Comparison of ENCODE assay signal across 9 mouse cellular contexts in the genomic region with DNA sequence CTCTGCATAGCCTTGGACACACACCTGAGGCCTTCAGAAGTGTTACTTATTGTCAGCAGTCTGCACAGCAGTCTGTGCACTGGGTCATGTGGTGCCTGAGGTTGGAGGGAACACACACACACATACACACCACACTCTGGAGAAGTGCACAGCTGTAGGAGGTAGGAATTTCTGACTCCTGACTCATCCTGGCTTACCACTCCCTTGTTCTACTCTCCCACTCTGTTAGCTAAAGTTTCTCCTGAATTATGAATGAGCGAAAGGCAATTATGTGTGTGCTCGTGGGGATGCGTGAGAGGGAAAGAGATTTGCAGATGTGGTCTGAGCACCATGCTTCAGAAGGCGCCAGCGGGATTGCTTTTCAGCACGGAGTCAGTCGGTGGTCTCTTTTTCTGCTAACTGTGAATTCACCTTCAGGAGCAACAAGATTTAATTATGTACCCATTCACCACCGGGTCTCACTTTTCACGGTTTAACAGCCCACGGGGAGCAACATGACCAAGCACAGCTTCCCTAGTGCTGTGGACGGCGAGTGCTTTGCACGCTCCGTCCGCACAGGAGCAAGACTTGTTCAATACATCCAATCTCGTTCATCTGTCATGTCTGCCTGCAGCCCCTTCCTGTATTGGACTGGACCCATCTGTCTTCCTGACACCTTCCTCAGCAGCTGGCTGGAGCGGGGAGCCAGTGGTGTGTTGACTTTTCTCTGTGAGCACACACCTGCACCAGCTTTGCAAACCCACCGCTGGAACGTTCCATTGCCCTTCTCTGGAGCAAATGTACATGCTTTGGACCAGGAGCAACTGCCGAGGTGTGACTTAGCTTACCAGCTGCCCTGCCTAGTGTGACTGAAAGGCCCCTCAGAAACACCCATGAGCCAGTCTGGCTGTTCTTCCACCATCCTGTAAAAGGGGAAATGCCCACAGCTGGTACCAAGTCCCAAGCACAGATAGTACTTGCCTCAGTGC.
A peak's percentile ranks its signal among the peaks of the same experiment; 100 is the strongest.
DNase-seq lines count a peak whose midpoint lies in the region; ATAC-seq and TF ChIP-seq lines count a peak whose summit lies in the region.
"Had no signal": no experiment of that assay in that cellular context is flagged by ENCODE, and none has a peak within 500 bp of the region (broad histone marks: within the 10 kb centered on the region; RNA-seq: fewer than 3 reads in every experiment).

No protein-coding gene starts in this region.

- no peaks in the 10 kb centered on the region for H3K4me1 ChIP-seq in lung, postnatal 0 days (ENCODE audit: insufficient read depth, low read depth, low read length)
- H3K4me1 ChIP-seq in limb, embryonic 12.5 days (replicated peaks): peaks cover 34% of the 10 kb centered on the region
- H3K4me1 ChIP-seq in stomach, embryonic 15.5 days: peaks cover 15% of the 10 kb centered on the region; the same call in 1 of the 2 replicates

- no peak overlapping the region for H3K4me3 ChIP-seq in lung, postnatal 0 days (ENCODE audit: low read depth, low read length)
- no peak overlapping the region for H3K4me3 ChIP-seq in limb, embryonic 12.5 days (replicated peaks)
- H3K4me3 ChIP-seq in stomach, embryonic 15.5 days (replicated peaks): no peak overlapping the region

- no peak overlapping the region for H3K9ac ChIP-seq in lung, postnatal 0 days (replicated peaks; ENCODE audit: low read depth)
- H3K9ac ChIP-seq in limb, embryonic 12.5 days (replicated peaks): no peak overlapping the region
- H3K9ac ChIP-seq in stomach, embryonic 15.5 days: no peak overlapping the region

- peak; percentile 40 for DNase-seq in embryo, embryonic 10.5 days (ENCODE audit: low spot score)
- DNase-seq in embryo, embryonic 9.5 days (ENCODE audit: extremely low spot score): no peak
- no peak for DNase-seq in lung, postnatal 0 days (ENCODE audit: low spot score)
- no peak for DNase-seq in lung, postnatal 10 days
- DNase-seq in adrenal gland, postnatal 14 days: no peak
- no peak for DNase-seq in cerebellum, postnatal 4 days (ENCODE audit: low spot score in 2 of 2)
- DNase-seq: cerebellum, adult 11 months had no signal

- WGBS in lung, postnatal 0 days: 42% methylated on average over 20 of the region's 20 CpGs
- 36% methylated on average over 20 of the region's 20 CpGs for WGBS in limb, embryonic 12.5 days
- WGBS in stomach, embryonic 15.5 days: 37% methylated on average over 20 of the region's 20 CpGs

- no peak for TF ChIP-seq EP300 in lung, postnatal 0 days (IDR thresholded peaks at IDR 0.05)

- no peak overlapping the region for H3K4me2 ChIP-seq in lung, postnatal 0 days (replicated peaks; ENCODE audit: low read depth, low read length)
- peak overlapping the region; percentile 53; the same call in 1 of the 2 replicates for H3K4me2 ChIP-seq in limb, embryonic 12.5 days
- H3K4me2 ChIP-seq in stomach, embryonic 15.5 days: no peak overlapping the region

- 0 out of 2 replicates have a peak, but pooled peaks have one; percentile 57 for ATAC-seq in lung, postnatal 0 days
- ATAC-seq in limb, embryonic 12.5 days (ENCODE audit: insufficient number of reproducible peaks, insufficient read depth, low FRiP score, low TSS enrichment, low read depth): no peak
- ATAC-seq in stomach, embryonic 15.5 days (ENCODE audit: insufficient read depth, low FRiP score, low read depth): peak; percentile 11; the same call in 1 of the 2 replicates

- no peaks in the 10 kb centered on the region for H3K36me3 ChIP-seq in lung, postnatal 0 days (ENCODE audit: insufficient read depth, low read length)
- H3K36me3 ChIP-seq in limb, embryonic 12.5 days: no peaks in the 10 kb centered on the region
- H3K36me3 ChIP-seq in stomach, embryonic 15.5 days: no peaks in the 10 kb centered on the region

- H3K9me3 ChIP-seq in lung, postnatal 0 days (ENCODE audit: low read length): no peaks in the 10 kb centered on the region
- H3K9me3 ChIP-seq in limb, embryonic 12.5 days: no peaks in the 10 kb centered on the region
- no peaks in the 10 kb centered on the region for H3K9me3 ChIP-seq in stomach, embryonic 15.5 days

- no peak for TF ChIP-seq CTCF in lung, postnatal 0 days (IDR thresholded peaks at IDR 0.05)

- H3K27ac ChIP-seq in lung, postnatal 0 days (ENCODE audit: low read length): no peak overlapping the region
- peak overlapping the region; percentile 84; the same call in 1 of the 2 replicates for H3K27ac ChIP-seq in limb, embryonic 12.5 days
- H3K27ac ChIP-seq in stomach, embryonic 15.5 days: no peak overlapping the region

- peaks cover 4% of the 10 kb centered on the region; the same call in 1 of the 2 replicates for H3K27me3 ChIP-seq in lung, postnatal 0 days (replicated peaks; ENCODE audit: insufficient read depth, low read length)
- H3K27me3 ChIP-seq in limb, embryonic 12.5 days: peaks cover 10% of the 10 kb centered on the region; the same call in 1 of the 2 replicates
- no peaks in the 10 kb centered on the region for H3K27me3 ChIP-seq in stomach, embryonic 15.5 days (replicated peaks)
